Mouse (Mus musculus) gastrocnemius, postnatal 36 days (tissue): Measurements from ENCODE around the gene Ost4. TPM values are rescaled to one million over a fixed set of nuclear protein-coding genes. Genes with fewer than 3 reads are reported as not detected.
A peak's percentile ranks its signal among the peaks of the same experiment; 100 is the strongest.

Experiments
- DNase-seq, 2 experiments: peaks; one replicate each; pipeline ENCODE4 v3.0.0; 2022
- intact Hi-C: fragments of 180-260 bp; cut with DNase I; formaldehyde crosslinking; loops from one replicate; pipeline ENCODE4 v1.15.1; 2025
- long read RNA-seq, 2 experiments: library from polyadenylated mRNA; stranded (forward); transcript quantifications; one replicate each; pipeline ENCODE4 v2.0.0; 2021
- total RNA-seq, 2 experiments: library from RNA; stranded (reverse); gene quantifications; 2 replicates each; pipeline ENCODE4 v1.2.3; 2021

Gene Ost4
- total RNA-seq, result 10 to 100 TPM; 94.1 to 99.6 TPM
- long read RNA-seq, experiment 1, transcript Ost4-201 (2 exons, 576 nt), result minor isoform, 40 of 203 reads
- long read RNA-seq, experiment 1, transcript Ost4-202 (3 exons, 1,144 nt), result major isoform, 157 of 203 reads
- long read RNA-seq, experiment 1, partial matches to known transcripts, result 6 of 203 reads
- long read RNA-seq, experiment 1, other reads (novel, unspliced or antisense), result 0 of 203 reads
- long read RNA-seq, experiment 2, transcript Ost4-201 (2 exons, 576 nt), result minor isoform, 67 of 245 reads
- long read RNA-seq, experiment 2, transcript Ost4-202 (3 exons, 1,144 nt), result major isoform, 176 of 245 reads
- long read RNA-seq, experiment 2, partial matches to known transcripts, result 0 of 245 reads
- long read RNA-seq, experiment 2, other reads (novel, unspliced or antisense), result 2 of 245 reads

DNA sequence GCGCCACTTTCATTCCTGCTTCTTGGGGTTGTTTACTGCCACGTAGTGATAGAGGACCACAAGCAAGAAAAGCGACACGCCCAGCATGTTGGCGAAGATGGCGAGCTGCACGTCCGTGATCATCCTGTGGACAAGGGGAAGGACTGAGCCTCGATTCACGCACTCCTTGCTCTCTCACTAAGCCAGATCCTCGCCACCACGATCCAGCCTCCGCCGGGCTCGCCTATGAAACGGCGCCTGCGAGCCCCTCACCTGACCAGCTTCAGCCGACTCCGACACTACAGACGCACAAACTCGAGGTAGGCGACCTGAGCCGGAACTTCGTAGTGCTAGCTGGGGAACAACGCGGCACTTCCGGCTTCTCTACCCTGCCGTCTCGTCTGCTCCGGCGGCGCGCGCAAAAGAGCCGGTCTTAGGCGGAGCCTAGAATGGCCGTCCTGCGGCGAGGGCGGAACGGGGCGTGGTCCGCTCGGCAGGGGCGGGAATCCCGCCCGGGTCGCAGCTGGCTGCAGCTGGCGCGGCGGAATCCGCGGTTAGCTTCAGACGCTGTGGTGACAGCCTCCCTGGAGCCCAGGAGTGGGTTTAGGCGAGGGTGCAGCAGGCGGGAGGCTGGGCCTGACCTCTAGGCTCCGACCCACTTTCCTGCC is at the start of gene Ost4:
TSS of gene Ost4 (minus strand) at position 376 of the 647 bp plus-strand sequence.
- intact Hi-C loops, result loop anchor here (2.0 to 5.0 kb wide), 2 partner anchors 19 to 195 kb away; partner anchors contain the start of genes Agbl5 and Dpysl5
- DNase-seq, result peak; percentile 94 to 95

DNA sequence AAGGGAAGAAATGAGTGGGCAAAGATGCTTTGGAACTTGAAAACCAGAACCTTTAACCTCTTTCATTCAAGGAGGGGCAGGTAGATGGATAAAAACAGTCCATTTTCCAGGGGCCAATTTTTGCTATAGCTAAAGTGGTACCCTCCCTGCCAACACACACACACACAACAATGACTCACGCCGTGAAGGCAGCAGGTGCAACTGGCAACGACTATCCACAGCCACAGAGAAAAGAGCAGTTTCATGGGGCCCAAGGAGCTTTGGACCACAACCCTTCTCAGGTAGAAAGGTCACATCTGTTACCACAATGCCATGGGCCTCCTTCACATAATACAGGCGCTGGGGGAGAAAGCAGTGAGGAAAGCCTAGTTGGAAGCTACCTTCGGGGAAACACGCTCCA is 48.2 kb upstream of the Ost4 start:
- no peak for DNase-seq
- intact Hi-C loops, result no loop called here

DNA sequence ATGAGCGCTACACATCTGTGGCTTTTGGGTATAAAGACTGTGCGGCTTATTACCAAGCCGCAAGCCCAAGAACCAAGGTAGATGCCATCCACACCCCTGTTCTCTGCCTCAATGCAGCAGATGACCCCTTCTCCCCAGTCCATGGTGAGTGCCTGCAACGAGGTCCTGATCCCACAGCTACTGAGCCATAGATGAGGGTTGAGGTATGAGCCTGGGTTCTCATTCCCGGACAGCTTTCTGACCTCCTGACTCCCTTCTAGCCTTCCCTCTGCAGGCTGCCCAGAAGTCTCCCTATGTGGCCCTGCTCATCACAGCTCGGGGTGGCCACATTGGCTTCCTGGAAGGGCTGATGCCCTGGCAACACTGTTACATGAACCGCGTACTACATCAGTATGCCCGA is 47.0 kb upstream of the Ost4 start:
- DNase-seq, result no peak
- intact Hi-C loops, result no loop called here

DNA sequence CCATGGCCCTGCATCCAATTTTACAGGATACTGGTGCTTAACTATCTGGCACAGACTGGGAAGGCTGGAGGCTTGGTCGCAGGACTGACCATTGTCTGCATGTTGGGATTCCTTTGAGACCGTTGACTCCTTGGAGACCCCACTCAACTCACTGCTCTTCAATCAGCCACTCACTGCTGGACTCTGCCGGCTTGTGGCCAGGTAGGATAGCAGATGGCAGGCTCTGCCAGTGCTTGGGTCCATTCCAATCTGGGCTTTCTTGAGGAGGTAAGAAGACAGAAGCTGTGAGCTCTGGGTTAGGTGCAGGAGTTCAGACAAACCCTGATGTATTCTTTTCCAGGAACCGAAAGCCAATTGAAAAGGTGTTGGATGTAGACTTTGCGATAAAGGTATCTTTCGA is 46.5 kb upstream of the Ost4 start:
- intact Hi-C loops, result no loop called here
- no peak for DNase-seq

DNA sequence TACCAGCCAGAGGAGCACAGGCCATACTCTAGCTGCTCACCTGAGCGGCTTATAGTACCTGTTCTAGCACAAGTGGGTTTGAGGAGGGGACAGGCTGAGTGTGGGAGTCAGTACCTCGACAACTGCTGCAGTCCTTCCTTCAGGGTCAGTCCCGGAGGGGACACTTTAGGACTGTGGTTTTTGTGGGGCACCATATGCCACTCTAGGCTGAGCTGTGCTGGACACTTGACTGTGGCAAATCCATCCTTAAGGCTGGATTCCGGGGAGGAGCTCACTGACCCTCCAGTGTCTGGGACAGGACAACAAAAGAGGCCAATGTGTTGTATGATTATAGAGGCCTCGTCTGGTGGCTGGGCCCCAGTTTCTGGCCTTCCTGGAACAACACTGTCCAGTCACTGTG is 45.0 kb upstream of the Ost4 start:
- intact Hi-C loops, result no loop called here
- no peak for DNase-seq

DNA sequence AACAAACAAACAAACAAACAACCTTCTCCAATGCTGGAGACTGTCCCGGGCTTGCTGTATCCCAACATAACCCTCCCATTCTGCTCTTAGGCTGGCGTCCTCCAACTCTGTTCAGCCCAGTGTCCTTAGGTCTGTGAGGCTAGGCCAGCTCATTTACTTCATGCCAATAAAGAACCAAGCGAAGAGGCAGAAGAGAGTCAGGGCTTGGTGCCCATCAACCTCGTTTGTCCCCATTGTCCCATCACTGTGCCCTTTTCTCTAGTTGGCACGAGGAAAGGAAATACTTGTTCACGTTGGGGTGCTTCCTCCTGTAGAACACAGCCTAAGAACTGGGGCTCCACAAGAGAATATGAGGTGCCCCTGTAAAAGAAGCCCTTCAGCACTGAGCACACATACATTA is 44.1 kb upstream of the Ost4 start:
- intact Hi-C loops, result no loop called here
- no peak for DNase-seq

DNA sequence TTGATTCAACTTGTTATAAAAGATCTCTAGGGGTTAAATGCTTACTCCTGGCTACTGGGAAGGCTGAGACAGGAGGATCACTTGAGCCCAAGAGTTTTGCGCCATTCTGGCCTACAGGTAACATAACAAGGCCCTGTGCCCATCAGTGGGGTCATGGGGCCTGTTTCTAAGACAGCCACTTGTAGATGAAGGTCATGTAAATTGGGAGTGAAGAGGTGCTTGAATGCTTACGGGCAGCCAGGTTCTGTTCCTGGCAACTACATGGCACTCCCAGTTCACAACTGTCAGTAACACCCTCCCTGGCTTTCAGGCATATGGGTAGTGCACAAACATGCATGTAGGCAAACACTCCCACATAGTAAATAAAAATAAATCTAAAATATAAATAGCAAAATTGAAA is 43.3 kb upstream of the Ost4 start:
- DNase-seq, result no peak
- intact Hi-C loops, result no loop called here

DNA sequence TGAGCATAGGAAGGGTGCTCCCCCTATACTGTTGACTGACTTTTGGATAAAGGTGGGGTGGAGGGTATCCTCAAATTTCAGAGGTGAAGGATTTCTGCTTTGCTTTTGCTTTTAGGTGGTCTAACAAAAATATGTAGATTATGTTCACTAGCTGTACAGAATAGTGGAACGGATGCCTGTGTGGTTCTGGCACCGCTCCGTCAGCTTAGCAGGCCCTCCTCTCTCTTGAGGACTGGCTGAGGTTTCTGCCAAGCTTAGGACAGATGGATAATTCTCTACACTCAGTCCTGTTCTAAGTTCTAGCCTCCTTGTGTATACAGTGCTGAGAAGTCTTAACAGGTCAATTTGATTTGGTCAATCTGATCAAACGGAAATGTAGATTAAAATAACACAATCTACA is 42.9 kb upstream of the Ost4 start:
- intact Hi-C loops, result no loop called here
- no peak for DNase-seq

DNA sequence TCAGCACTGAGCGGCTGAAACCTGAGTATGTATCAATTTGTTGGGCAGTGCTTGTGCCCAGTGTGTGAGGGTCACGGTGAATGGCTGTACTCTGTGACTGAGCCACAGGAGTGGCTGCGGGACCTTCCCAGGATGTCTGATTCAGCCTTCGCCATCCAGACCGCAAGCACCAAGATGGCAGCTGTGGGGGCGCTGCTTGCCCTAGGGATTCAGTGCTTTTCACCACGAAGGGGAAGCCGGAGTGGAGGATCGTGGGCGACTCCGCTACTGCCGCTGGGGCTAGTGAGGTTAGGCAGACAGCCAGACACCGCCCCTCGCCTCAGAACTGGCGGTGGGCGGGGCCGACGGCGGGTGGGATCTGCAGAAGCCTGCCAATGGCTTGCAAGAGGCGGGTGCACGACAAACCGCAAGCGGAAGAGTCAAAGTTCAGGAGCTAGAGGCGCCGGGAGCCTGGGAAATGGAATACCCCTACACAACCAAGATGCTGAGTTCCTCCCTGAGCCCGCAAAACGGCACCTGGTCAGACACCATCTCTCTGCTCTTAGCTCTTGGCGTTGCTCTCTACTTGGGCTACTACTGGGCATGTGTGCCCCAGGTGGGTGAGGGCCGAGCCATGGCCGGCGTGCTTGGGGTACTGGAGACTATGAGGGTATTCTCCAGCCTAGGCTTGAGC is 42.2 kb upstream of the Ost4 start:
- DNase-seq, result peak; percentile 86 to 87
- intact Hi-C loops, result no loop called here

DNA sequence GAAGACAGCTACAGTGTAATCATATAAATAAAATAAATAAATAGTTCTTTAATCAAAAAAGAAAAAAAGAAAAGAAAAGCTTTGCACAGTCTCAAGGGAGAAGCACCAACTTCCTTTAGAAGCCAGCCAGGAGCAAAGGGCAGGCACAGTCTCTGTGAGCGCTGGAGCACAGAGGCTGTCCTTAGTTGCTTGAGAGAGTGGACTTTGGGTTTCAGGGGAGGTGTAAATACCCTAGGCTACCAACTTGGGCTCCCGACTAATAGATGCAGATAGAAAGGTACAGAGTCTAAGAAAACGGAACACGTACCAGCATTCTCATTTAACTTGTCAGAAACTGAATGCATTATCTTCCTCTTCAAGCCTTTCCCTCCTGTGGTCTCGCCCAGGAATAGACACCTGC is 41.0 kb upstream of the Ost4 start:
- DNase-seq, result no peak

DNA sequence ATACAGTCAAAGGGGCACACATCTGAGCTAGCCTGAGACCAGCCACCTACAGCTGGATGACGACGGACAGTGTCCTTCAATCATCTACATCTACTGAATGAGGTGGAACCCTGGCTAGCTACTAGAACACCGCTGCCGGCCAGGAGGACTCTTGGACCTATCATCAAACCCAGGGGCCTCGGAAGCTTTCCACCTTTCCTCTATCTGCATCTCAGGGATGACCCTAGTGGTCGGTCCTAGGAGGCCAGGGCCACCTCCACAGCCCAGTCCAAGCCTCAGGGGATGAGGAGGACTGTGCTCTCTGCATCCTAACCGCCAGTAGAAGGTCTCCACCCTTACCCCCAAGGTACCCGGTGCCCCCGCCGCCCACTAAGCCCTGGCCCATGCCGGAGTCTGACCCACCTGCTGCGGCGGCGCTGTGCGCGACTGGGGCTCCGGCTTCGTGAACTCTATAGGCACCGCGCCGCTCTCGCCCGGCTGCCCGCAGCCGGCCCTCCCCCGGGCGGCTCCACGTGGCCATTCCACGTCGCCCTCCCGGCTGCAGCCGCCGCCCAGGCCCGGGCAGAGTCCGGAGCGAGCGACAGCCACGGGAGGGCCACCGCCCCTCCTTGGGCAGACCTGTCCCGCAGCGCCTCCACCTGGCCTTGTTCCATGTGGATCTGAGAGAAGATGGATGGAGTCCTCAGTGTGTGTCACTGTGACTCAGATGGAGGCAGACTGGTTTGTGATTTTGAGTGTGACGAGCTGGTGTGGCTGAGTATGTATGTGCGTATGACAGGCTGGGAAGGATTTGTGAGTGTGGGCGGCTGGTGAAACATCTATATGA is 37.6 kb upstream of the Ost4 start, which contains the start of gene Cgref1:
TSS of gene Cgref1 (minus strand) at position 636 of the 826 bp plus-strand sequence.
- intact Hi-C loops, result no loop called here
- peak in 1 of 2 experiments; percentile 65 for DNase-seq

More for the DNA sequence above, 41.0 kb upstream of the Ost4 start:
- intact Hi-C loops, result no loop called here

DNA sequence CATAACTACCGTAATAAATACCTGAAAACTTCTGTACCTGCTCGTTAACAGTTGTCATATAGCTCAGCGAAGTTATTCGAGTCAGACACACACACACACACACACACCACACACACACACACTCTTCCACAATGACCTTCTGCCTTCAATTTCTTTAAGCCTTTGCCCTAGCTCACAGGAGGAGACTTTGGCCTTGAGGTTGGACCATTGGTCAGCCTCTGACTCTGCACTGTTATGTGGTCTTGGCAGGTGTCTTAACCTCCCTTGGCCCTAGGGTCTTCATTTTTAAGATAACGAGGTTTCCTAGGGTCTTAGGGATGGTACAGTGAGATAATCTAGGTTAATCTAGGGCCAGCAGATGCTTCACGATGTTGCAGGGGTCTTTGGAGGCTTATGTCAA is 36.8 kb upstream of the Ost4 start:
- intact Hi-C loops, result no loop called here
- no peak for DNase-seq

DNA sequence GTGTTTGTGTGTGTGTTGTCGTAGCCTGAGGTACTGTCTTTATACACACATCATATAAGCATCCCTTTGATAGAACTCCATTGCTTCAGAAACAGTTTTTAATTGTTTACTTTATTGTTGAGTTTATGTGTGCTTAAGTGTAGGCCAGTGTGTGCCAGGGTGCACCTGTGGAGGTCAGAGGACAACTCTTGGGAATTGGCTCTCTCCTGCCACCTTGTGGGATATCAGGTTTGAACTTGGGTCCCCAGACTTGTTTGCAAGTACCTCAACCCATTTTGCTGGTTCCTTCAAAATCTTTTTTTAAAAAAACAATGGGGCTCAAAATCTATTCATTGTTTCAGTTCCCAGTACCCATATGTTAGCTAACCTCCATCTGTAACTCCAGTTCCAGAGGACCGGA is 35.4 kb upstream of the Ost4 start:
- DNase-seq, result no peak
- intact Hi-C loops, result no loop called here

DNA sequence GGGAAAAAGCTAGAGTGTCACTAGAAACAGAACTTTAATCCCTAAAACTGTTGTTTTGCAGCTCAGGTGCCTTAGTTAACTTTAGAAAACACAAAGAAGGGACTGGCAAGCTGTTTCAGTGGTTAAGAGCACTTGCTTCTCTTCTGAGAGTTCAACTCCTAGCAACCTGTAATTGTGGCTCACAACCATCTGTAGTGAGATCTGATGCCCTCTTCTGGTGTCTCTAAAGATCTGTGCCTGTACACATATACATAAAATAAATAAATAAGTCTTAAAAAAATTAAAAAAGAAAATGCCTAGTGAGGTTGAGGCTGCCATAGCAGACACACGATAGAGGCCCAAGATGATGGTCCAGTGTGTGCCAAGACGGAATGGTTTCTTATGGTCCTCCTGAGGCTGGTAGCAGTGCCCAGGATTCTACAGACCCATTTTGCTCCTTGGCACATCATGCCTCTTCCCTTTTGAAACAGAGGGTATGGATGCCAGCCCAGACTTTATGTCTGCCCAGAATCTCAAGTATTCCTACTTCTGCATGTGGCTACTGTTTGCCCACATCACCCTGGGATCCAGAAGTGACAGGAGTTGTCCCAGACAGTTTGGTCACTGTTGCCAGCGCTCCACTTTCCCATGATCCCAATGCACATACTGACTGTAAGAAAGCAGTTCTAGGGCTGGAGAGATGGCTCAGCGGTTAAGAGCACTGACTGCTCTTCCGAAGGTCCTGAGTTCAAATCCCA is 27.3 kb upstream of the Ost4 start:
- intact Hi-C loops, result no loop called here
- DNase-seq, result no peak

DNA sequence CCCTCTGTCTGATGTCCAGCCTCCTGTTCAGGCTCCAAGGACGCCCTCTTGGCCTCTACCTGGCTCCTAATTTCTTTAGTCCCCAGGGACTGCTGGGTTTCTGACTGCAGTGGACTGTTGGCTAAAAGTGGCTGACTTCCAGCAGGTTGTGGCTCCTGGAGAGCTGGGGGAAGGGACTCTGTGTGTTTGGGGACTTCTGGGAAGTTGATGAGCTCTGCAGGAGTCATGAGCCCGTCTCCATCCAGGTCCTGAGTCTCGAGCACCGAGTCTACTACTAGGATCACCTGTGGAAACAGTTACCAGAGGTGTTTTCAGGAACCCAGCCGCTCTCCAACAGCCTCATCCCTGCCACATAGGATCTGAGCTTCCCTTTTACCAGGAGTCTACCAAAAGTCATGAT is 26.1 kb upstream of the Ost4 start:
- no peak for DNase-seq
- intact Hi-C loops, result no loop called here

DNA sequence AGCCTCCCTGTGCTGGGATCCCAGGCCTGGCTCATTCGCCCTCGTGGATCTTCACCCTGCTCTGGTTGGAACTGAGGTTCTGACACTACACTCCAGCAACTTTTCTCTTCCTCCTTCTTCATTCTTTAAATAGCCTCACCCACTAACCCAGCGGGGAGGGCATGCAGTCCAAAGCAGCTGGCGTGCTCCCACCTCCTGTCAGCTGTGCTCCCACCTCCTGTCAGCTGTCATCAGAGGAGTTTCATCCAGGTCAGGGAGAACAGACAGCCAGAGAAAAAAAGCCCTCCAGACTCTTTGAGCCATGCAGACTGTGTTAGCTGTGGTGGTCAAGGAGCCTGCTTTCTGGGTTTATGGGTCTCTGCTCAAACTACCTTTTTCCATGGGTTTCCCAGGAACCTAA is 23.8 kb upstream of the Ost4 start:
- no peak for DNase-seq
- intact Hi-C loops, result loop anchor here (2.0 kb wide), 1 partner anchor 73 kb away; no protein-coding TSS in a partner anchor

DNA sequence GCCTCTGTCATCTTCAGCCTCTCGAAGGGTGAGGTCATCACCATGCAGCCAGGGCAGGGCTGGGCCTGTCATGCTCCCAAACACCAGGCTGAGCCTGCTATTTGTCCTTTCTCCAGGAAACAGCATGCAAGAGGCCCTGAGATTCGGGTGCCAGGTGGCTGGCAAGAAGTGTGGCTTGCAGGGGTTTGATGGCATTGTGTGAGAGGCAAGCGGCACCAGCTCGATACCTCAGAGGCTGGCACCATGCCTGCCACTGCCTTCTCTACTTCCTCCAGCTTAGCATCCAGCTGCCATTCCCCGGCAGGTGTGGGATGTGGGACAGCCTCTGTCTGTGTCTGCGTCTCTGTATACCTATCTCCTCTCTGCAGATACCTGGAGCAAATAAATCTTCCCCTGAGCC is 23.3 kb upstream of the Ost4 start:
- intact Hi-C loops, result loop anchor here (2.0 kb wide), 1 partner anchor 74 kb away; no protein-coding TSS in a partner anchor
- DNase-seq, result no peak

DNA sequence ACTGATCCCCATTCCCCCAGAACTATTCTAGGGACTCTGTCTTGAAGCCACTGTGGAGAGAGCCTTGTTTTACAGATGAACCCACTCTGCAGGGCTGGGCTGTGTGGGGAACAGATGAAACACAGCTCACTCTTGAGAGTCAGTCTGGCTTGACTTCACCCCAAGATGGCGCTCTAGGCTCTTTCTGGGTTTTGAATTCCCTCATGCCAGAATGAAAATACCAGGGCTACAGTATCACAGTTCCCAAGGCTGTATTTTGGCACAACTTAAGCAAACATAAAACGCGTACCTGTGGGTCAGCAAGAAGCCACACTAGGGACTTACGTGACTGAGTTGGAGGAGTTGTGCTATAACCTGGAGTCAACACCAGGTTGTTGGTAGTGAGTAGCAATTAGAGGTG is 22.5 kb upstream of the Ost4 start:
- peak; percentile 64 to 77 for DNase-seq
- intact Hi-C loops, result loop anchor here (2.0 kb wide), 1 partner anchor 75 kb away; no protein-coding TSS in a partner anchor

DNA sequence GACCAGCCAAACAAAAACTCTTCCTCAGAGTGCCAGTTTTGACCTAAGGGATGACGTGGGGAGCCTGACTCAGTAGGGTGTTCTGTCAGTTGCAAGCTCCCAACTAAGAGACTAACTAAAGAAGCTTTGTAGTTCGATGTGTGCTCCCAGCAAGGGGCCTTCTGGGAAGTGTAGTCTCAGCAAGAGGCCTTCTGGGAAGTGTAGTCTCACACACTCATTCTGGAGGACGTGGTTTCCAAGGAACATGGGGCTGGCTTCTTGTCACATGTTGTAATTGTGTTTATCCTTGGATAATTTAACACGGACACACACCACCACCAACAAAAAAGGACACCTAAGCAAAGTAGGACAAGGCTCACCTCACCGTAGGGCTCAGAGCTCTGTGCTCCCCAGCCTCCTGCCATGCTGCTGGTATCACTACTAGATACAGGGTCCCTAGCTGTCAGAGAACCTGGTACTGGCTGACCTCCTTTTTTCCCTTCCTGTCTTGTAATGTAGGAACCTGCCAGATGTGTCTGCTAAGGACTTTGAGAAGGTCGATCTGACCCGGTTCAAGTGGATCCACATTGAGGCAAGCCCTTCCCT is 20.4 kb upstream of the Ost4 start:
- intact Hi-C loops, result loop anchor here (2.0 kb wide), 1 partner anchor 71 kb away; no protein-coding TSS in a partner anchor
- DNase-seq, result no peak
